Mouse (Mus musculus) erythroblast, embryonic 14.5 days (primary cell): Measurements from ENCODE around the gene Txlna. TPM values are rescaled to one million over a fixed set of nuclear protein-coding genes. Genes with fewer than 3 reads are reported as not detected.

Experiments
- H3K27me3 ChIP-seq: 2 replicates; pipeline ENCODE4 v1.6.1; 2012; ENCODE audit warnings: inconsistent platforms; ENCODE audit not compliant: control insufficient read depth
- H3K36me3 ChIP-seq: 2 replicates; pipeline ENCODE4 v1.6.1; 2012; ENCODE audit warnings: mild to moderate bottlenecking, inconsistent platforms; ENCODE audit not compliant: control insufficient read depth
- H3K4me1 ChIP-seq: 2 replicates; pipeline ENCODE4 v1.6.1; 2012; ENCODE audit warnings: inconsistent platforms; ENCODE audit not compliant: control insufficient read depth
- H3K4me3 ChIP-seq: replicated peaks from 2 replicates; pipeline ENCODE3; 2012; ENCODE audit warnings: moderate library complexity, mild to moderate bottlenecking, inconsistent platforms
- H3K9me3 ChIP-seq: 2 replicates; pipeline ENCODE4 v1.6.1; 2012; ENCODE audit warnings: low read length, inconsistent platforms, mixed read lengths; ENCODE audit not compliant: control insufficient read depth
- GATA1 ChIP-seq: IDR thresholded peaks from 2 replicates; pipeline ENCODE4 v1.6.1; 2012; ENCODE audit warnings: low read length, inconsistent platforms, mixed read lengths
- TAL1 ChIP-seq: IDR thresholded peaks from 3 replicates; pipeline ENCODE4 v1.6.1; 2012; ENCODE audit warnings: low read length, inconsistent platforms, mixed read lengths
- polyA plus RNA-seq: library from polyadenylated mRNA; stranded (reverse); fragments of >175 nt; gene quantifications from 2 replicates; pipeline ENCODE4 v1.2.3, GENCODE M21; 2012

Txlna gene
- polyA plus RNA-seq, 1 experiment = 3.0 TPM

GRCm38 (mm10) chr4:129661584-129661983 lies 20.7 kb upstream of the Txlna start:
- no peaks in the 10 kb centered on the region for H3K27me3 ChIP-seq
- H3K4me1 ChIP-seq = no peaks in the 10 kb centered on the region; the same call in 1 of the 2 replicates
- no peak overlapping the region for H3K4me3 ChIP-seq
- no peaks in the 10 kb centered on the region for H3K9me3 ChIP-seq
- peaks cover 68% of the 10 kb centered on the region for H3K36me3 ChIP-seq
- no peak for TF ChIP-seq GATA1
- no peak for TF ChIP-seq TAL1

GRCm38 (mm10) chr4:129654770-129655169 lies 13.9 kb upstream of the Txlna start:
- TF ChIP-seq GATA1 = no peak
- TF ChIP-seq TAL1 = no peak

GRCm38 (mm10) chr4:129650359-129650758 lies 9.5 kb upstream of the Txlna start:
- Histone ChIP-seq H3K4me3 (no peak overlapping the region), H3K36me3 (peaks cover 96% of the 10 kb centered on the region)

More at GRCm38 (mm10) chr4:129654770-129655169, 13.9 kb upstream of the Txlna start:
- Histone ChIP-seq H3K27me3 (no peaks in the 10 kb centered on the region), H3K4me1 (no peaks in the 10 kb centered on the region), H3K36me3 (peaks cover 92% of the 10 kb centered on the region), H3K4me3 (no peak overlapping the region), H3K9me3 (no peaks in the 10 kb centered on the region)

GRCm38 (mm10) chr4:129648656-129649055 lies 7.8 kb upstream of the Txlna start:
- Histone ChIP-seq H3K27me3 (no peaks in the 10 kb centered on the region), H3K9me3 (no peaks in the 10 kb centered on the region), H3K4me3 (no peak overlapping the region), H3K4me1 (no peaks in the 10 kb centered on the region; the same call in 1 of the 2 replicates), H3K36me3 (peaks cover 91% of the 10 kb centered on the region)
- TF ChIP-seq TAL1 = no peak

More at GRCm38 (mm10) chr4:129650359-129650758, 9.5 kb upstream of the Txlna start:
- TF ChIP-seq GATA1 (no peak), TAL1 (no peak)
- H3K9me3 ChIP-seq = no peaks in the 10 kb centered on the region
- no peaks in the 10 kb centered on the region for H3K27me3 ChIP-seq
- no peaks in the 10 kb centered on the region; the same call in 1 of the 2 replicates for H3K4me1 ChIP-seq

- H3K4me3 ChIP-seq = no peak overlapping the region
- no peaks in the 10 kb centered on the region for H3K27me3 ChIP-seq
- H3K36me3 ChIP-seq = peaks cover 64% of the 10 kb centered on the region
These were observed 4.3 kb upstream of the Txlna start for GRCm38 (mm10) chr4:129645204-129645603.

GRCm38 (mm10) chr4:129641756-129642155 lies 891 bp upstream of the Txlna start:
- Histone ChIP-seq H3K4me3 (peak overlapping the region; percentile 94), H3K36me3 (peaks cover 60% of the 10 kb centered on the region), H3K27me3 (no peaks in the 10 kb centered on the region), H3K4me1 (peaks cover 38% of the 10 kb centered on the region), H3K9me3 (no peaks in the 10 kb centered on the region)
- no peak for TF ChIP-seq TAL1
- no peak for TF ChIP-seq GATA1

More at GRCm38 (mm10) chr4:129645204-129645603, 4.3 kb upstream of the Txlna start:
- H3K9me3 ChIP-seq = no peaks in the 10 kb centered on the region
- TF ChIP-seq TAL1 (no peak), GATA1 (no peak)
- peaks cover 9% of the 10 kb centered on the region for H3K4me1 ChIP-seq

- no peaks in the 10 kb centered on the region for H3K9me3 ChIP-seq
- peaks cover 40% of the 10 kb centered on the region for H3K4me1 ChIP-seq
- TF ChIP-seq GATA1 = no peak
- TF ChIP-seq TAL1 = no peak
- H3K36me3 ChIP-seq = peaks cover 59% of the 10 kb centered on the region
- H3K4me3 ChIP-seq = peak overlapping the region; percentile 94
- no peaks in the 10 kb centered on the region for H3K27me3 ChIP-seq
These were observed 696 bp downstream of the Txlna start for GRCm38 (mm10) chr4:129640101-129640637.

GRCm38 (mm10) chr4:129639221-129639620 lies 1.6 kb downstream of the Txlna start:
- H3K4me3 ChIP-seq = peak overlapping the region; percentile 94
- peaks cover 48% of the 10 kb centered on the region for H3K4me1 ChIP-seq
- no peaks in the 10 kb centered on the region for H3K27me3 ChIP-seq
- no peaks in the 10 kb centered on the region for H3K9me3 ChIP-seq
- peaks cover 59% of the 10 kb centered on the region for H3K36me3 ChIP-seq
- TF ChIP-seq GATA1 (no peak), TAL1 (no peak)

GRCm38 (mm10) chr4:129633852-129634251 lies 7.0 kb downstream of the Txlna start:
- no peaks in the 10 kb centered on the region for H3K9me3 ChIP-seq
- no peak for TF ChIP-seq GATA1
- TF ChIP-seq TAL1 = no peak
- peak overlapping the region; percentile 9 for H3K4me3 ChIP-seq
- peaks cover 47% of the 10 kb centered on the region for H3K4me1 ChIP-seq
- peaks cover 93% of the 10 kb centered on the region for H3K36me3 ChIP-seq
- no peaks in the 10 kb centered on the region for H3K27me3 ChIP-seq

- Histone ChIP-seq H3K27me3 (no peaks in the 10 kb centered on the region), H3K4me1 (peaks cover 32% of the 10 kb centered on the region), H3K36me3 (peaks cover 95% of the 10 kb centered on the region), H3K9me3 (no peaks in the 10 kb centered on the region), H3K4me3 (no peak overlapping the region)
- TF ChIP-seq TAL1 (no peak), GATA1 (no peak)
These were observed 9.0 kb downstream of the Txlna start for GRCm38 (mm10) chr4:129631867-129632266.
